Mouse (Mus musculus): ENCODE measurements at regions not wholly inside any gene's neighbourhood (a gene's known extent, or its start where the extent isn't known, plus 50 kb on each side); places are given as distances from the start of the nearest gene placed in this dataset.

- TF ChIP-seq CTCF (IDR thresholded peaks at IDR 0.05 in 2 of 3, conservative IDR thresholded peaks at IDR 0.05 in 1 of 3; ENCODE audit: control insufficient read depth in 1 of 3, insufficient read depth in 1 of 3, low read depth in 2 of 3, low read length in 3 of 3, poor library complexity in 1 of 3, severe bottlenecking in 1 of 3) = no peak
- TF ChIP-seq USF1 (IDR thresholded peaks at IDR 0.05; ENCODE audit: low read depth, low read length) = no peak
- no peak for TF ChIP-seq POLR2A (IDR thresholded peaks at IDR 0.05; ENCODE audit: control insufficient read depth in 1 of 2, insufficient read depth in 1 of 2, low read depth in 1 of 2, low read length in 2 of 2, poor library complexity in 1 of 2)
- TF ChIP-seq SMC3 (IDR thresholded peaks at IDR 0.05; ENCODE audit: low read depth, low read length) = no peak
- TF ChIP-seq GABPA (IDR thresholded peaks at IDR 0.05; ENCODE audit: low read depth, low read length) = no peak
- TF ChIP-seq ELF1 (IDR thresholded peaks at IDR 0.05; ENCODE audit: low read depth, low read length) = no peak
- no peak for TF ChIP-seq BHLHE40 (IDR thresholded peaks at IDR 0.05; ENCODE audit: borderline replicate concordance, low read depth, low read length)
- no peak for TF ChIP-seq JUND (IDR thresholded peaks at IDR 0.05; ENCODE audit: low read depth, low read length)
- TF ChIP-seq ZNF384 (IDR thresholded peaks at IDR 0.05; ENCODE audit: low read depth, low read length) = no peak
- TF ChIP-seq TCF12 (IDR thresholded peaks at IDR 0.05; ENCODE audit: low read depth, low read length) = no peak
- TF ChIP-seq POLR2AphosphoS2 (IDR thresholded peaks at IDR 0.05; ENCODE audit: low read length) = no peak
- TF ChIP-seq MAZ (IDR thresholded peaks at IDR 0.05; ENCODE audit: low read depth, low read length) = no peak
- TF ChIP-seq NRF1 (IDR thresholded peaks at IDR 0.05; ENCODE audit: insufficient read depth, low read depth, low read length, poor library complexity, severe bottlenecking) = no peak
Observed at GRCm38 (mm10) chr9:24888282-24888681, 114.2 kb upstream of the Tbx20 start.
